Mouse (Mus musculus) CH12.LX (cell line): ENCODE data around the gene Tasp1.

Experiments
- CTCF ChIP-seq, 2 experiments: IDR thresholded peaks in 1 of 2; conservative IDR thresholded peaks in 1 of 2; 2 replicates each; pipeline ENCODE4 v1.5.1; 2011 to 2012; ENCODE audit warnings: low read depth in 2 of 2, low read length in 2 of 2, improper control_type of control experiment in 1 of 2, inconsistent platforms in 1 of 2, mild to moderate bottlenecking in 1 of 2, moderate library complexity in 1 of 2
- JUND ChIP-seq: conservative IDR thresholded peaks from 2 replicates; pipeline ENCODE4 v1.6.1; 2011; ENCODE audit warnings: low read depth, low read length, improper control_type of control experiment
- MAFK ChIP-seq: IDR thresholded peaks from 2 replicates; pipeline ENCODE4 v1.6.1; 2011; ENCODE audit warnings: low read length, improper control_type of control experiment; ENCODE audit not compliant: insufficient replicate concordance
- NELFE ChIP-seq: IDR thresholded peaks from 2 replicates; pipeline ENCODE4 v1.6.1; 2011; ENCODE audit warnings: low read depth, low read length, improper control_type of control experiment
- POLR2A ChIP-seq: IDR thresholded peaks from 2 replicates; pipeline ENCODE4 v1.6.1; 2011; ENCODE audit warnings: low read depth, mild to moderate bottlenecking, improper control_type of control experiment, low read length
- POLR2AphosphoS2 ChIP-seq: IDR thresholded peaks from 2 replicates; pipeline ENCODE4 v1.6.1; 2011; ENCODE audit warnings: low read depth, low read length, improper control_type of control experiment
- TCF12 ChIP-seq: IDR thresholded peaks from 2 replicates; pipeline ENCODE4 v1.6.1; 2014; ENCODE audit warnings: low read depth, mild to moderate bottlenecking, inconsistent platforms, low read length, improper control_type of control experiment
- UBTF ChIP-seq: IDR thresholded peaks from 2 replicates; pipeline ENCODE4 v1.6.1; 2012; ENCODE audit warnings: low read depth, mild to moderate bottlenecking, inconsistent platforms, low read length, improper control_type of control experiment, moderate library complexity
- USF1 ChIP-seq: IDR thresholded peaks from 2 replicates; pipeline ENCODE4 v1.6.1; 2014; ENCODE audit warnings: low read depth, mild to moderate bottlenecking, inconsistent platforms, low read length, improper control_type of control experiment
- ZNF384 ChIP-seq: IDR thresholded peaks from 2 replicates; pipeline ENCODE4 v1.6.1; 2012; ENCODE audit warnings: low read depth, low read length, improper control_type of control experiment, inconsistent platforms

DNA sequence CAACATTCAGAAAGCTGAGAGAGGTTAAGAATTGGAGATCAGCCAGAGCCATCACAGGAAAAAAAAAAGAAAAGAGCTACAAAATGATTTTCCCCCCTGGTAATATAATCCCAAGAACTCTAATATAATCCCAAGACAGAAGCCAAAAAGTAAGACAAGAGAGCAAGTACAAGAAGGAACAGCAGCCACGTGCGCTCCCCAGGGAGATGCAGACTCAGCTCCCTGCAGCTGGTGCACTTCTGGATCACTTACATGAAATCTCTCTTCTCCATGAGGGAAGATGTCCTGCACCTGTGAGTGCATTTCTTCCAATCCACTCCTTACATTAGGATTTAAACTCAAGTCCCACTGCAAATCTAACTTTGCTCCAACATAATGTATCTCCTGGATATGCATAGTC is 134.4 kb downstream of the Tasp1 start:
- no peak for TF ChIP-seq CTCF (conservative IDR thresholded peaks at IDR 0.05 in 1 of 2, IDR thresholded peaks at IDR 0.05 in 1 of 2; ENCODE audit: low read depth in 2 of 2, low read length in 2 of 2)
- TF ChIP-seq USF1: no peak
- TF ChIP-seq POLR2A: no peak
- no peak for TF ChIP-seq NELFE
- no peak for TF ChIP-seq POLR2AphosphoS2
- no peak for TF ChIP-seq TCF12
- no peak for TF ChIP-seq UBTF
- TF ChIP-seq JUND: no peak
- no peak for TF ChIP-seq ZNF384
- TF ChIP-seq MAFK: no peak
